Mouse (Mus musculus) thymus, adult 2 months (tissue): Measurements from ENCODE around the gene Phgdh.

Experiments used
- CTCF ChIP-seq: fragments of 200-500 bp; IDR thresholded peaks from 2 replicates; pipeline ENCODE4 v1.5.1; 2012; ENCODE audit warnings: mild to moderate bottlenecking, control low read depth, low read length, moderate library complexity, borderline replicate concordance; ENCODE audit not compliant: control insufficient read depth, poor library complexity, insufficient read depth; ENCODE audit errors: extremely low read depth
- POLR2A ChIP-seq: fragments of 200-500 bp; IDR thresholded peaks from 2 replicates; pipeline ENCODE4 v1.6.1; 2012; ENCODE audit warnings: mild to moderate bottlenecking, low read length, control low read depth, moderate library complexity; ENCODE audit not compliant: control insufficient read depth, poor library complexity, insufficient read depth; ENCODE audit errors: extremely low read depth

DNA sequence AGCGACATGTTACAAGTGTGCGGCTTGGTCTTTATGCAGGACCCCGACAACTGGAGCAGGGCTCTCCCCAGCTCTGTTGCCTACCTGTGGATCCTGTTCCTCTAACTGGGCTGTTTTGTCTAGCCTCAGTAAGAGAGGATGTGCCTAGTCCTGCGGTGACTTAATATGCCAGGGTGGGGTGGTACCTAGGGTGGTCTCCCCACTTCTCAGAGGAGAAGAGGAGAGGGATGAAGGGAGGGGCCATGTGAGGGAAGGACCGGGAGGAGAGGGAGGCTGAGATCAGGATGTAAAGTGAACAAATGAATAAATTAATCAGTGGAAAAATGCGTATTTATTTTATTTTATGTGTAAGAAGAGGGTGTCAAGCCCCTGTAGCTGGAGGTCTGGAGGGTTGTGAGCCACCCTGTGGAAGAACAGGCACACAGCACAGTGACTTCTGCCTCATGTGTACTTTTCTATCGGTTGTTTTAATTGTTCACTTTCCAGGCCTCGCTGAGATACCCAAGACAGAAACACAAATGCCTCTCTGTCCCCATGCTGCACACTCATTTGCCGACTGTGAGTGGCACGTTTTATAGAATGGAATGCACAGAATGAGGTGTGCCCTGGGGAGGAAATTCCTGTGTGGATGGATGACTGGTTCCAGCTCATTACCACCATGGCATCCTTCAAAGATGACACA, 15.7 kb upstream of the Phgdh start:
- TF ChIP-seq CTCF (no peak), POLR2A (no peak)
